Mouse (Mus musculus) C2C12 (cell line): ENCODE results near the gene Scube2. TPM values are rescaled to one million over a fixed set of nuclear protein-coding genes. Genes with fewer than 3 reads are reported as not detected.

Experiments used
- H3K27me3 ChIP-seq: one replicate; pipeline ENCODE4 v1.6.1; 2011; ENCODE audit not compliant: control insufficient read depth, insufficient read depth, insufficient read length
- H3K36me3 ChIP-seq: one replicate; pipeline ENCODE4 v1.6.1; 2011; ENCODE audit not compliant: control insufficient read depth, insufficient read depth
- H3K4me3 ChIP-seq: one replicate; pipeline ENCODE4 v1.5.1; 2011; ENCODE audit warnings: mild to moderate bottlenecking, control low read depth; ENCODE audit not compliant: poor library complexity, insufficient read depth, severe bottlenecking
- H3K79me2 ChIP-seq: one replicate; pipeline ENCODE4 v1.6.1; 2011; ENCODE audit not compliant: control insufficient read depth, insufficient read depth
- H3K79me3 ChIP-seq: one replicate; pipeline ENCODE4 v1.6.1; 2011; ENCODE audit warnings: low read depth, control low read depth
- H3ac ChIP-seq: one replicate; pipeline ENCODE3; 2011; ENCODE audit warnings: low read depth; ENCODE audit not compliant: control insufficient read depth, insufficient read length
- CEBPB ChIP-seq: IDR thresholded peaks from one replicate; pipeline ENCODE4 v1.6.1; 2011; ENCODE audit warnings: low read depth, mild to moderate bottlenecking, control low read depth, moderate library complexity
- CTCF ChIP-seq: IDR thresholded peaks from one replicate; pipeline ENCODE4 v1.5.1; 2011; ENCODE audit not compliant: control insufficient read depth, insufficient read depth, insufficient read length
- FOSL1 ChIP-seq: IDR thresholded peaks from one replicate; pipeline ENCODE4 v1.8.0; 2011; ENCODE audit warnings: mild to moderate bottlenecking, low read length; ENCODE audit not compliant: poor library complexity, insufficient read depth, severe bottlenecking
- MAX ChIP-seq: IDR thresholded peaks from one replicate; pipeline ENCODE4 v1.6.1; 2011; ENCODE audit warnings: mild to moderate bottlenecking, control low read depth
- MYOD1 ChIP-seq: IDR thresholded peaks from one replicate; pipeline ENCODE4 v1.6.1; 2011; ENCODE audit warnings: low read depth; ENCODE audit not compliant: control insufficient read depth, insufficient read length
- MYOG ChIP-seq: IDR thresholded peaks from one replicate; pipeline ENCODE4 v1.6.1; 2011; ENCODE audit not compliant: control insufficient read depth, insufficient read length; ENCODE audit errors: extremely low read depth
- USF1 ChIP-seq: IDR thresholded peaks from one replicate; pipeline ENCODE4 v1.6.1; 2011; ENCODE audit warnings: low read depth, mild to moderate bottlenecking, control low read depth, moderate library complexity
- polyA plus RNA-seq: library from polyadenylated mRNA; unstranded; fragments of >200 nt; fragmentation: generic; extraction: Trizol; gene quantifications from one replicate; pipeline ENCODE4 v1.2.1, GENCODE M21; 2012; ENCODE audit warnings: missing spikeins

The Scube2 gene
- polyA plus RNA-seq, 1 experiment, result 0.06 TPM

- H3K36me3 ChIP-seq, result no peaks in the 10 kb centered on the region
- H3K79me2 ChIP-seq, result no peaks in the 10 kb centered on the region
- peaks cover 33% of the 10 kb centered on the region for H3K27me3 ChIP-seq
- no peak overlapping the region for H3K4me3 ChIP-seq
- no peak overlapping the region for H3ac ChIP-seq
- no peak for TF ChIP-seq MAX
- TF ChIP-seq MYOG, result no peak
- TF ChIP-seq CEBPB, result no peak
- no peak for TF ChIP-seq USF1
- no peak for TF ChIP-seq CTCF
- no peak for TF ChIP-seq FOSL1
- no peak for TF ChIP-seq MYOD1
- H3K79me3 ChIP-seq, result no peaks in the 10 kb centered on the region
Observed at GRCm38 (mm10) chr7:109863561-109863960, 1.9 kb downstream of the Scube2 start.

GRCm38 (mm10) chr7:109860162-109860561 is 5.3 kb downstream of the Scube2 start:
- Histone ChIP-seq H3K79me3 (no peaks in the 10 kb centered on the region), H3K27me3 (peaks cover 18% of the 10 kb centered on the region), H3ac (no peak overlapping the region), H3K79me2 (no peaks in the 10 kb centered on the region), H3K36me3 (no peaks in the 10 kb centered on the region), H3K4me3 (no peak overlapping the region)
- TF ChIP-seq USF1 (no peak), MYOD1 (no peak), MAX (no peak), FOSL1 (no peak), CEBPB (no peak), CTCF (no peak), MYOG (no peak)

GRCm38 (mm10) chr7:109859354-109859753 is 6.1 kb downstream of the Scube2 start:
- Histone ChIP-seq H3K36me3 (no peaks in the 10 kb centered on the region), H3K79me3 (no peaks in the 10 kb centered on the region), H3K79me2 (no peaks in the 10 kb centered on the region), H3K27me3 (peaks cover 10% of the 10 kb centered on the region), H3ac (no peak overlapping the region), H3K4me3 (no peak overlapping the region)
- TF ChIP-seq MYOD1 (no peak), MAX (no peak), USF1 (no peak), FOSL1 (no peak), CTCF (no peak), MYOG (no peak), CEBPB (no peak)

- Histone ChIP-seq H3K79me3 (no peaks in the 10 kb centered on the region), H3ac (no peak overlapping the region), H3K27me3 (peaks cover 12% of the 10 kb centered on the region), H3K36me3 (no peaks in the 10 kb centered on the region), H3K4me3 (no peak overlapping the region), H3K79me2 (no peaks in the 10 kb centered on the region)
- no peak for TF ChIP-seq CTCF
- TF ChIP-seq MAX, result no peak
- no peak for TF ChIP-seq MYOG
- TF ChIP-seq FOSL1, result no peak
- TF ChIP-seq MYOD1, result no peak
- no peak for TF ChIP-seq USF1
- TF ChIP-seq CEBPB, result no peak
Observed at GRCm38 (mm10) chr7:109852752-109853212, 12.7 kb downstream of the Scube2 start.

GRCm38 (mm10) chr7:109852017-109852416 is 13.5 kb downstream of the Scube2 start:
- no peaks in the 10 kb centered on the region for H3K36me3 ChIP-seq
- no peaks in the 10 kb centered on the region for H3K79me3 ChIP-seq
- no peak for TF ChIP-seq USF1
- TF ChIP-seq CTCF, result no peak
- TF ChIP-seq MYOG, result no peak
- TF ChIP-seq CEBPB, result no peak
- no peak overlapping the region for H3ac ChIP-seq
- no peak overlapping the region for H3K4me3 ChIP-seq
- no peaks in the 10 kb centered on the region for H3K79me2 ChIP-seq
- peaks cover 12% of the 10 kb centered on the region for H3K27me3 ChIP-seq

GRCm38 (mm10) chr7:109850531-109850930 is 14.9 kb downstream of the Scube2 start:
- Histone ChIP-seq H3K79me2 (no peaks in the 10 kb centered on the region), H3K79me3 (no peaks in the 10 kb centered on the region), H3K36me3 (no peaks in the 10 kb centered on the region), H3K27me3 (peaks cover 12% of the 10 kb centered on the region), H3ac (no peak overlapping the region), H3K4me3 (no peak overlapping the region)
- TF ChIP-seq USF1 (no peak), CEBPB (no peak), CTCF (no peak), MAX (no peak), MYOD1 (no peak), MYOG (no peak), FOSL1 (no peak)
